Mouse (Mus musculus): ENCODE measurements at regions not wholly inside any gene's neighbourhood (a gene's known extent, or its start where the extent isn't known, plus 50 kb on each side); places are given as distances from the start of the nearest gene placed in this dataset.

GRCm38 (mm10) chr1:102105658-102106057 lies 2333.1 kb downstream of the Cntnap5b start:
- TF ChIP-seq CTCF (IDR thresholded peaks at IDR 0.05; ENCODE audit: borderline replicate concordance, insufficient read depth, low read depth, low read length), result no peak
- no peak for TF ChIP-seq POLR2A (IDR thresholded peaks at IDR 0.05; ENCODE audit: borderline replicate concordance, insufficient read depth, low read length)

Data from cerebellum, adult 2 months (tissue).